Mouse (Mus musculus) megakaryocyte progenitor cell, adult 5-6 weeks (primary cell): ENCODE measurements around the gene Golph3. TPM values are rescaled to one million over a fixed set of nuclear protein-coding genes. Genes with fewer than 3 reads are reported as not detected.

ENCODE experiments used
- ATAC-seq: replicated peaks from 2 replicates; pipeline ENCODE4 v1.8.0; 2016; ENCODE audit warnings: mild to moderate bottlenecking, moderate TSS enrichment, inconsistent platforms; ENCODE audit not compliant: poor library complexity
- total RNA-seq, 2 experiments: library from RNA; stranded (forward) in 1 of 2; stranded (reverse) in 1 of 2; fragments of 157-497, 149-512 nt in 1 of 2; fragments of 200-1000 nt in 1 of 2; gene quantifications; 2 replicates each; pipeline versions ENCODE4 v1.2.3 to v1.2.4; 2015 to 2017

The Golph3 gene
- total RNA-seq, 2 experiments from 2014 or later: 94.4 to 110 TPM

DNA sequence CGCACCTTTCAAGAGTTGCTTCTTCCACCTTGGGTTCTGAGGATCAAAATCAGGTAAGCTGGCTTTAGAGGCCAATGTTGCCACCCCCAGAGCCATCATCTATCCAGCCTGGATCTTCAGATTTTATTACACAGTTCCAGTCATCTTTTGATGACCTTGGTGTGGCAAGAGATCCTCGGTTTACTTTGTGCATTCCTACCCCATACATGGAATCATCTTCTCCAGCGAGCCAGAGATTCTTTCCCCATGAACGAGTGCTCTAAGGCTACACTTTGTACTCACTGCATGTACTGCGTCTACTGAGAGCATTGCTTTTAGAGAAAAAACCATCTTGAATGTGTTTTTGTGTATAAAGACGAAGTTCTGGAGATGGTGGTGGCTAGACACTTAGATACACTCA lies 34.0 kb downstream of the Golph3 start:
- ATAC-seq: no peak

GRCm38 (mm10) chr15:12355907-12356306 lies 34.7 kb downstream of the Golph3 start:
- peak; percentile 38 for ATAC-seq

- no peak for ATAC-seq
Measured at GRCm38 (mm10) chr15:12357459-12357858, 36.2 kb downstream of the Golph3 start.

DNA sequence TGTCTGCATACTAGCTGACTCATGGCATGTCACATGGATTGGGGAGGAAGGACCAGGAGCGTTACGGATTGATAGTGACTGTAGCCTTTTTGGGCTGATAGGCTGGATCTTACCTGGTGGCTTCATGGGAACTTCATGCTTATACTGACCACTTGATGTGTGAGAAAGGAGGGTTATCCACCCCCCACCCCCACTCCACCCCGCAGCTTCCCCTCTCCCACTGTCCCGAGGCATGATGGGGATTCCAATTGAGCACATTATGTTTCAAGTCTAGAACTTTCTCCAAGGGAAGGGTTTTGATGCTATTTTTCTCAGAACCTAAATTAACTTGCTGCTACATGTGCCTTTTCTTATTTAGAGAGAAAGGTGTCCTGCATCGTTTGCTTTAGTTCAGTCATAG lies 37.1 kb downstream of the Golph3 start:
- no peak for ATAC-seq

- ATAC-seq: no peak
Measured at GRCm38 (mm10) chr15:12360519-12361212, 39.4 kb downstream of the Golph3 start.

- ATAC-seq: no peak
Measured at GRCm38 (mm10) chr15:12362001-12362700, 40.9 kb downstream of the Golph3 start.

DNA sequence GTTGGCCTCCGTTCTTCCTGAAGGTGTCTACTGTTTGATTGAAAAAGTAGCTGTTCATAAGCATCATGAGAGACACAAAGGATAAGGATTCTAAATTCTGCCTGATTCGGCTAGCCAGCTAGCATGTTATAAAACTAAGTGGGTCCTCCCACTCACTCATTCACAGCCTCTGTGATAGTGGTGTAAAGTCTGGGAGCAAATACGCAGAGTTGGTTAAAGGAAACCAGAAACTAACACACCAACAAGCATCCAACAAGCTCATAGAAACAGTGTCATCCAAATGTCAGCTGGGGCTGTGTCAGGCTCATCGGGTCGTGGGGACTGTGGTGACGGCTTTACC lies 41.4 kb downstream of the Golph3 start:
- ATAC-seq: no peak

- no peak for ATAC-seq
Measured at GRCm38 (mm10) chr15:12364096-12364495, 42.8 kb downstream of the Golph3 start.

DNA sequence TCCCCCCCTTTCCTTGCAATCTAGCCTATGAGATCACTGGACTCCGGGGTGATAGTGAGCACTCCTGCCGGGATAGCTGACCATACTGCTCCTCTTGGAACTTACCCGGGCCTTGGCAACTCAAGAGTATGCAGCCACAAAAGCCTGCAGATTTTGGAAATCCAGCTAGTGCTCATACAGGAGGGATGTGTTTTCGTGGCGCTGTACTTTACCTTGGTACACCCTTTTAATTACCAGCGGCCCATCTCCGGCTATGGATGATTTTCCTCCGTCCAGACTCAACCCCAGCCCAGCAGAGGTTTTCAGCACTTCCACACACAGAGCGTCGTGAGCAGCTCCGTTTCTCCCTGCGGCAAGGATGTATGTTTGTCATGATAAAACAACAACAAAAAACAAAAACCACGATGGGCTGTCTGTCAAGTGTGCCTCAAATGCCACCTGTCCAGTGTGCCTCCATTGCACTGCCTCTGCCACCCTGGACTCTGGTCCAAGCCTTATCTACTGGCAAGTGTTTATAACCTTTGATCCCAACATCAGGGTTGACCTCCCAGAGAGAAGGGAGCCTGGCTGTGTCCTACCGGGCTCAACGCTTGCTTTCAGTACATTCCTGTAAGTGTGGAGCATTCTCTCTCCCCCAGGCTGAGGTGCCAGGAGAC lies 44.3 kb downstream of the Golph3 start:
- no peak for ATAC-seq

DNA sequence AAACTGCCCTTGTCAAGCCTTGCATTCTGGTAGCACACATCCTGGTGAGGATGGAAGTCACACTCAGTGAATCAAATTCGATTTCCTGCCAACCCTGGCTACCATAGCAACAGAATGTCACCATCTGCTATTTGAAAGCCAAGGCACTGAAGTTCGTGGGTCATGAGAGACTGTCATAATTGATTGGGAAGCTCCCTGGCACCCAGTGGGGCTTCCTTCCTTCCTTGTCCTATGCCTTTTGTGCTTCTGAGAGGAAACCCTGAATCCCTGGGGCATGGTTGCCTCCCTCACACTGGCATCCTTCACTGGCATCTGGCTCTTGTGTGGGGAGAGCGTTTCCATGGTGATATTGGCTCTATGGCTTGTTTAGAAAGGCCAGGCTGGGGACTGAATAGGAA lies 44.8 kb downstream of the Golph3 start:
- no peak for ATAC-seq

DNA sequence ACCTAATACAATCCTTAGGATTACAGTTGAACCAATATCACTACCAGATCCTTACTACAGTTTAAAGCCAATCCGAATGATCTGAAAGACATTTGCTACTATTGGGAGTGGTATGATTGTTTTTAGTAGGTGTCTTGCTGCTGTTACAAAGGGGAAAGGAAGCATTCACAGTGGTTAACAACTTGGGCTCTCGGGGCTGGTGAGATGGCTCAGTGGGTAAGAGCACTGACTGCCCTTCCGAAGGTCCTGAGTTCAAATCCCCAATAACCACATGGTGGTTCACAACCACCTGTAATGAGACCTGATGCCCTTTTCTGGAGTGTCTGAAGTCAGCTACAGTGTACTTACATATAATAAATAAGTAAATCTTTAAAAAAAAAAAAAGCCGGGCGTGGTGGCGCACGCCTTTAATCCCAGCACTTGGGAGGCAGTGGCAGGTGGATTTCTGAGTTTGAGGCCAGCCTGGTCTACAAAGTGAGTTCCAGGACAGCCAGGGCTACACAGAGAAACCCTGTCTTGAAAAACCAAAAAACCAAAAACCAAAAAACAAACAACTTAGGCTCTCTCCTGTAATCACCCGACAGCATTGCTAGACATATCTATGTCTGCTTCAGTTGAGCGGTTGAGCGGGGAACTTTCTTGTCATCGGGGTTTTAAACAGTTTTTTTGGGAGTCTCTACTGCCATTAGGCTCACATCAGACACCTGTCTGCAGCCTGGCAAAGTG lies 45.5 kb downstream of the Golph3 start:
- peak; percentile 16 for ATAC-seq

DNA sequence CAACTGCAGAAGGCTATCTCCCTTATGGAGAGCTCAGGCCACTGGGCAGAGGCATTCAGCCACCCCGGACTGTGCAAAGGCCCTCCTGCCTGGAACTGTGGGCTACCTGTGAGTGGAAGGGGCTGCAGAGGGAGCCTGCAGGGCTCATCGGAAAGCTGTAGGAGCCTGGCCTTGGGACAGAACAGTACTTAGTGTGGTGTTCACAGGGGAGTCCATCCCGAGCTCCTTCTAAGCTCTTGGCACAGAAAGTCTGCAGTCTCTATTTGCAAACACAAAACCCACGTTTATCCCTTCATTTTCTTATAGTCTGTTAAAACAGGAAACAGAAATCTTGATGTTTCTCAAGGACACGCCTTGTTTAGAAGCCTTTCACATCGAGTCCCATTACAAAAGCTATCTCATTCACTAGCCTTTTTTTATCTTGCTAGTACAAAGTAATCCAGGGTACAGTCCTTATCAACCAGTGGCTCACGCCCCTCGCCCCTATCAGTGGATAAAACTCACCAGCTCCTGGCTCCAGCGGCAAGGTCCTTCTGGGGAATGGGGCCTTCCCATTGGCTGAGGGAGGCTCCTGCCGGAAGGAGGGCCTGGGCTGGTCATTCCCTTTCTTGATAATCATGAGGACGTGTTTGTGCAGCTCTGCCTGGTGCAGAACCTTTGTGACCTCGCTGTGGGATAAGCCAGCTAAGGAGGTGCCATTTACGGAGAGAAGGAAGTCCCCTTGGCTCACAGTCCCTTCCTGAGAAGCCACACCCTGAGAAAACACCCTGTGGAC lies 46.2 kb downstream of the Golph3 start:
- peak; percentile 67 for ATAC-seq

GRCm38 (mm10) chr15:12368357-12368756 lies 47.1 kb downstream of the Golph3 start:
- no peak for ATAC-seq

DNA sequence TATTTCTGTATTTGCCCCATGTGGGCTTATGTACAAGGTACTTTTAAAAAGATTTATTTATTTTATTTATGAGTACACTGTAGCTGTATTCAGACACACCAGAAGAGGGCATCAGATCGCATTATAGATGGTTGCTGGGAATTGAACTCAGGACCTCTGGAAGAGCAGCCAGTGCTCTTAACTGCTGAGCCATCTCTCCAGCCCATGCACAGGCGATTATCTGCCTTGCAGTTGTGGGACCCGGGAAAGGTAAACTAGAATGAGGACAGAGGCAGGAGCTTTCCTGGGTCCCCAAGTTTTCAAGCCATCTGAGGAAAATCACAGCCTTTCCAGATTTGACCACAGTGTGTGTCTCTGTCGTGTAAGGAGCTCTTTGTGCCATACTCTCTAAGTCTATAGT lies 47.6 kb downstream of the Golph3 start:
- no peak for ATAC-seq

DNA sequence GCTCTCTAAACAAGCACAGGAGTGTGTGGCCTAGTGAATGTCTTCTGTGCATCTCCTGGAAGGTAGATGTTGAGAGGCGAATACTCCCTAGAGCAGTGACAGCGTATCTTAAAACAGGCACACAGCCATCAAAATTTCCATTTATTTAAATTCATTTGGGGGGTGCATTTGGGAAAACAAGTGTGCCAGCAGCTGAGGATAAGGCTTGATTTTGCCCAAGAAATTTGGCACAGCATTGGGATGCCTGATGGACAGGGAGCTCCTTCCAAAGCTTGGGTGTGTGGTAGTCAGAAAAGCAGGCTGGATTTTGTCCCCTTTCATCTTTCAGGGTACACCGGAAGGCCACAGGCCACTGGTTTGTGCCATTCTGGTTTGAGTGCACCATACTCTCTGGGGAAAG lies 48.8 kb downstream of the Golph3 start:
- ATAC-seq: no peak

DNA sequence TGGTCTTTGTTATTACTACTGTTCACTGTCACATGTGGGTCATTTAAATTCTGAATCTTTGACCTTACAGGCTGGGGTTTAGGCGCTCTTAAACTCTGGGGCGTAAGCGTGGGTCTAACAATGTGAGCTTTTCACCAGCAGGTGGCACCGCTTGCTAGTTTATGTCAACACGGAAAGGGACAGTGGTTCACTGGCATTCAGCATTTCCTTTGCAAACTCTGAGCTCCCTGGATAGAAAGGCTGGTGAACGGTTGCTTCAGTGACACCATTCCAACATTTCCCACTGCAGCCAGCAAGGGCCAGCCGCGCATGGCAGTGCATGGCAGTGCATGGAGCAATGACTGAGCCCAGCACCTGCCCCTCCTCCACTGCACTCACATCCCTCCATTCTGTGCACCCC lies 49.9 kb downstream of the Golph3 start:
- ATAC-seq: peak; percentile 58

DNA sequence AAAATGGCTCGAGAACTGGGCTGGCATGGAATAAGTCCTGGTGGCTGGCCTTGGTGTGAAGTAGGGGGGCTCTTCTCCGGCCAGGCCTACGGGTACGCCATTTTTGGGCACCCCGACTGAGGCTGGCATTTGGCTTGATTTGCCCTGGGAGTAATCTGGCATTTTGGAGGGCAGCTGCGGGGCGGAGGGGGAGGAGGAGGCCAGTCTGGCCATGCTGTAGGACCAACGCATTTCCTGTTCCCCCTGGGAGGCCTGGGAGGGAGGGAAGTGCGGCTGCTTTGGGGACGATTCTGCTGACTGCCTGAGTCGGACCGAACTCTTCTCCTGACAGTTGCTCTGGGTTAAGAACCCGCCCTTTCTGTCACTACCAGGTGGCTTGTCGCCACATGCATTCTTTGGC lies 52.2 kb downstream of the Golph3 start:
- ATAC-seq: no peak

GRCm38 (mm10) chr15:12373918-12374317 lies 52.7 kb downstream of the Golph3 start:
- no peak for ATAC-seq

- ATAC-seq: no peak
Measured at GRCm38 (mm10) chr15:12374916-12375315, 53.7 kb downstream of the Golph3 start.

DNA sequence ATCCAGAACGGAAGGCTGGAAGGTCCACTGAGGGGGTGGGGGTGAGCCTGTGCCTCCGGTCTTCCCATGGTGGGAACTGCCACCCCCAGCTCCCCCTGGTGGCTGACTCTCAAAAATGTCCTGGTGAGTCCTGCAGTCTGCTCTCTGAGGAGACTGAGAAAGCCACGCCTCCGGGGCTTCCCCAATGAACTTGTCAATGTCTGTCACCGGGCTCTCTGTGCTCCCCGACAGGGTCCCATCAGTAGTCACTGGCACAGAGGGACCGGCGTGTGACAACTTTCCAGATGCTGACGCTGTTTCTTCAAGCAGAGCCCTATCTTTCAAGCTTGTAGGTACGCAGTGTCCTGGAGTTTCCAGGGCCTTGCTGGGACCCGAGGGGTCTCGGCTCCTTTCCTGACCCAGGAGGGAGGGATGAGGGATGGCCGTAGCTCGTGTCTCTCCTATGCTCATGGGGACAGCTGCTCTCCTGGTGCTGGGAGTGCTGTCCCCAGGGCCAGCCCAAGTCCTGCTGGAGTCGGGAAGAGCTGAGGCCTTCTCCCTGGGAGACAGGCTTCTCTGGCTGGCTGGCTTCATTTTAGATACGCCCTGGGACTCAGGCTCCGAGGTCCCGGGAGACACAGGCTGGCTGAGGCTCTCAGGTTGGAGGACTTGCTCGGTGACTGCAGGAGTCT lies 54.5 kb downstream of the Golph3 start:
- ATAC-seq: peak; percentile 71
